Mouse (Mus musculus) mammary gland, adult 2 months (tissue): ENCODE data around the gene Ssr4. TPM values are rescaled to one million over a fixed set of nuclear protein-coding genes. Genes with fewer than 3 reads are reported as not detected.

Source experiments
- polyA plus RNA-seq: library from polyadenylated mRNA; depleted of rRNA; stranded (reverse); fragments of >200 nt; gene quantifications from 2 replicates; pipeline ENCODE4 v1.2.3, GENCODE M21; 2012; ENCODE audit warnings: low replicate concordance; rRNA removed

Ssr4 gene
- polyA plus RNA-seq, result 196 and 219 TPM in 2 replicates

DNA sequence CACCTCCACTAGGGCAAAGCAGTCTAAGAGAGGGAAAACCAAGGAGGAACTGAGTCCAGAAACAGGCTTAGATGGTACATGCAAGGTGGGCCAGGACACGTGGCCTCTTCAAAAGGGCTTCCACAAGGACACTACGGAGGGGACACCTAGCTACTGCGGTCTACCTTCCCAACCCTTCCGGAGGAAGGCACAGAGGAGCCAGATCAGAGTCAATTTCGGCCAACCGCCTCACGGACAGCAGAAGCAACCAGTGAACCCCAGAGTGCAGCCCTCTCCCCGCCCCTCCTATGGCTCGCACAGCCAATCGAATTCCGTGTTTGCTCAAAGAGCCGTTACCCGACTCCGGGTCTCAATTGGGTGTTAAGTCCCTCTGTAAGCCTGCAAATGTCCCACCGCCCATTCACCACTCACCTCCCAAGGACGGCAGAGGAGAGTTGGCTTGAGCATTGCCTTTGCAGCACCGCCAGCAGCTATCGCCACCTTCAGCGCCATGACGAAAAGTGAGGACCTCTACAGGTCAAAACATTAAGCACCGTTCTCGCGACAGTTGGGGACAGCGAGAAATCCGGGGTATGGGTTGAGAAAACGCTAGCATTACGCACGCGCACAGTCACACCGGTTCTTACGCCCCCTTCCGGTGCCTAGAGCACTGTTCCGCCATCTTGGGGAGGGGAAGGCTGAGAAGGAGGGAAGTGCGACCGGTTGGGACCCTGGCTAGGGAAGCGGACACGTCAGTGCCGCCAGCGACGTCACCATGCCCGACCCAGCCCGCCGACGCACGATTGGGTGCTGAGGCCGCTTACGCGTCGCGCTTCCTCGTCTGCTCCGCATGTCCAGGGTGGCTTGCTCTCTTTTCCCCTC, at the start of gene Ssr4, which contains the start of gene Idh3g:
TSS of gene Ssr4 (plus strand) at position 665 of the 861 bp plus-strand sequence.
TSS of gene Idh3g (minus strand) at position 534 of the 861 bp plus-strand sequence.

DNA sequence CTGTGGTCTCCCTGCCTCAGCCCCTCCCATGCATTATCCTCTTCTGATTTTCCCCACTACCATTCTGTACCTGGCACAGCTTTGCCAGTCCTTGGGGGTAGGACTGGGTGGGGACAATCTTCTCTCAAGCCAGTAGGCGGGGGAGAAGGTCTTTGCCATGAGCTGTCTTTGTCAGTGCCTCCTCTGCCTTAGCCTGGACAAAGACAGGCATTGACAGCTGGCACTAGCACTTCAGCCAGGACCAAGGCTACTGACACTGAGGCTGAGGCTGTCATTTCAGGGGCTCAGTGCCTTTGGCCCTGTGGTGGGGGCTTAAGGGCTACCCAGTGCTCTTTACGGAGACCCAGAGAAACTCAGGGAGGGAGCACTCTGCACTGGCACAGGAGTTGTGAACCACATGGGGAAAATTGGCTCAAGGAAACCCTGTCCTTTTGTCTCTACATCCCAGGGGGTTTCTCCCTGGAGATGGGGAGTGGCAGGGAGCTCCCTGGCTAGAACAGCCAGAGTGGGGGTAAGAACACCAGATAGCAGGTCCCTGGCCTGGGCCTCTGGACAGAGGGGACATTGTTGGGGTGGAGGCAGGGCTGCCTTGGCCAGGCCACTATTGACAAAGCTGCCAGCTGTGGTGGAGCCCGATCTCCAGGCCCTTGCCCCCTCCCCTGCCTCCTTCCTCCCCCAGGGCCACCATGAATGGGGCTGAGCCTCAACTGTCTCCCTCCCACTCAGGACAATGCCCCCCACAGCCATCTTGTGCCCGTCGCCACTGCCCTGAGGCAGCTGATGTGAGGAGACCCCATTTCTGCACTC, 30.3 kb upstream of the Ssr4 start, which contains the start of gene Plxnb3:
TSS of gene Plxnb3 (plus strand) at position 757 of the 807 bp plus-strand sequence.

DNA sequence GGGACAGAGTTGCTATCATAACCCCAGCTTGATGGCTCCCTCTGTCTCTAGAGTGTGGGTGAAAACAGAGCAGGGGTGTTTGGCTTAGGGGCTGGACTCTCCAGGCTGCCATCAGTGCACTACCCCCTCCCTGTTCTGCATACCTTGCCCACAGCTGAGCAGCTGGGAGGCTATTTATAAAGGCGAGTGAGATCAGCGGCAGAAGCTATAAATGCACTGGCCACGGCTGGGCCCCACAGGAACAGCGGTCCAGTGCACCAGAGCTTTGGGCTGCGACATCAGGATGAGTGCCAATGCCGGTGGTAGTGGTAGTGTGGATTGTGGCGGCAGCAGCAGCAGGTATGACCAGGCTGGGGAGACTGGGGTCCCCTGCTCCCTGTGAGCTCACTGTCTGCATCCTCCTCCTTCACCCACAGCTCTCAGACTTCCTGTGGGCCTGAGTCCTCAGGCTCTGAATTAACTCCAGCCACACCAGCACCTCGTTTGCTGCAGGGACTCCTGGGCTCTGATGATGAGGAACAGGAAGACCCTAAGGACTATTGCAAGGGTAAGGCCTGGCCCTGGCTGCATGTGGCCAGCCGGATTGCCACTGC, 12.6 kb upstream of the Ssr4 start, which contains the start of gene Srpk3:
TSS of gene Srpk3 (plus strand) at position 238 of the 593 bp plus-strand sequence.

DNA sequence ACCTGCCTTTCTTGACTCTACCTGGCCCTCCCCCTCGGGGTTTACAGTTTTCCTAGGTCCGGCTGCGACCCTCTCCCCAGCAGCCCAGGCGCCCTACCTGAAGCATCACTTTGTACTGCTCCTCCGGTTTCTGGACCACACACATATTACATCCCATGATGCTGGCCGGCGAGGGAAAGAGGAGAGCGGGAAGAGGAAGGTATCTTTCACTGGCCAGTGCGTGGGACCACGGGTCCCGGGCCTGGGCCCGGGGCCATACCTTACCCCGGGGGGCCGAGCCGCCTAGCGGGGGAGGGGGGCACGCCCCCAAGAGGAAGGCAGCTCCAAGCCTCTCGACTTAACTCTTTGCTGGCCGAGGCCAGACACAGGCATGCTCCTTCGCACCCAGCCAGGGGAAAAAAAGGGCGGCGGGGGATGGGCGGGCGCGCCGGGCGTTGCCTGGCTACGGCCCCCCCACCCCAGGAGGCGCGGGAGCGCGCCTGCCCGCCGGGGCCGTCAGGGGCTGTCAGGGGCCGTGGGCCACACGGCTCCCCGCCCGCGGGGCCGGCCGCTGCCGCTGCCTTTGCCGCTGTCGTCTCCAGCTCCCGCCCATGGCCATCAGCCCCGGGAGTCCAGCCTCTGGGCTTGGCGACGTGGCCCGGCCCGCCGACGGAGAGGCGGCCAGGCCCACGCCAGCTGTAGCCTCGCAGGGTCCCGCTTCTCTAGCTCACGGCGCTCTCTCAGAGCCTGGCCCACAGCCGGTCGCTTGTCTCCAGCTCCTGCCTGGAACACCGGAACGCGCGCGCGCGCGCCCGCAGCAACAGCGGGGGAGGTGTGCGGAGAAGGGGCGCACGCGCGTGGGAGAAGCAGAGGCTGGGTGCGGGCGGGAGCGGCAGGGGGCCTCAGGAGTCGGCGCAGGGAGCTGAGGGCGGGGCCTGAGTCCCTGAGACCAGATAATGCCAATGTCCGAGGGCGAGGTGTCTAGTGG, 37.6 kb downstream of the Ssr4 start, which contains the start of gene Pdzd4:
TSS of gene Pdzd4 (minus strand) at position 785 of the 967 bp plus-strand sequence.

Other genes starting within 250 kb of the Ssr4 start
- gene Dusp9, start 147.6 kb upstream of the Ssr4 start, polyA plus RNA-seq, result 1.2 and 1.8 TPM in 2 replicates
- 3.1 and 7.9 TPM in 2 replicates for gene Pnck, start 126.9 kb upstream of the Ssr4 start, polyA plus RNA-seq
- 32.4 and 66.4 TPM in 2 replicates for gene Slc6a8, start 113.9 kb upstream of the Ssr4 start, polyA plus RNA-seq
- 52.1 and 145 TPM in 2 replicates for gene Bcap31, start 70.9 kb upstream of the Ssr4 start, polyA plus RNA-seq
- gene Abcd1, start 70.4 kb upstream of the Ssr4 start, polyA plus RNA-seq, result 54.7 and 56.8 TPM in 2 replicates
- 1.1 and 2.1 TPM in 2 replicates for gene Plxnb3, start 29.9 kb upstream of the Ssr4 start, polyA plus RNA-seq
- 33.8 and 40.9 TPM in 2 replicates for gene Srpk3, start 12.6 kb upstream of the Ssr4 start, polyA plus RNA-seq
- gene Idh3g, start 131 bp upstream of the Ssr4 start, polyA plus RNA-seq, result 290 and 957 TPM in 2 replicates
- 1.9 and 2.8 TPM in 2 replicates for gene Pdzd4, start 37.9 kb downstream of the Ssr4 start, polyA plus RNA-seq
- gene Avpr2, start 105.1 kb downstream of the Ssr4 start, polyA plus RNA-seq, result not detected in 2 replicates
- 3.8 and 4.2 TPM in 2 replicates for gene L1cam, start 109.1 kb downstream of the Ssr4 start, polyA plus RNA-seq
- gene Arhgap4, start 134.8 kb downstream of the Ssr4 start, polyA plus RNA-seq, result 109 and 157 TPM in 2 replicates
- gene Naa10, start 134.9 kb downstream of the Ssr4 start, polyA plus RNA-seq, result 45.5 and 58.2 TPM in 2 replicates
- 14.0 and 16.6 TPM in 2 replicates for gene Renbp, start 143.8 kb downstream of the Ssr4 start, polyA plus RNA-seq
- gene Hcfc1, start 179.3 kb downstream of the Ssr4 start, polyA plus RNA-seq, result 29.8 and 73.5 TPM in 2 replicates
- gene Irak1, start 236.9 kb downstream of the Ssr4 start, polyA plus RNA-seq, result 228 and 351 TPM in 2 replicates